Mouse (Mus musculus): Measurements from ENCODE around the gene Tac1. TPM values are rescaled to one million over a fixed set of nuclear protein-coding genes. Genes with fewer than 3 reads are reported as not detected.
"Not testable (repeated sequence)": the region's sequence is repeated elsewhere in the genome, so short reads cannot be mapped to it uniquely, and the experiment has no call there.

The Tac1 gene
- total RNA-seq (2022), result 1 to 10 TPM; 2.0 to 3.1 (median 2.5) TPM

- no peak for DNase-seq (ENCODE audit: low spot score)
Measured at GRCm38 (mm10) chr6:7554829-7555391, at the start of gene Tac1. Gene Tac1 (plus strand): TSS chr6:7554879.

- DNase-seq (ENCODE audit: low spot score), result peak; percentile 9
Measured at GRCm38 (mm10) chr6:7543511-7543910, 11.2 kb upstream of the Tac1 start.

- no peak for DNase-seq (ENCODE audit: low spot score)
Measured at GRCm38 (mm10) chr6:7555688-7556476, 1.2 kb downstream of the Tac1 start.

GRCm38 (mm10) chr6:7558164-7558563 lies 3.5 kb downstream of the Tac1 start:
- DNase-seq (ENCODE audit: low spot score), result no peak

- DNase-seq (ENCODE audit: low spot score), result no peak
Measured at GRCm38 (mm10) chr6:7562524-7562923, 7.8 kb downstream of the Tac1 start.

GRCm38 (mm10) chr6:7564537-7564936 lies 9.9 kb downstream of the Tac1 start:
- no peak for DNase-seq (ENCODE audit: low spot score)

- no peak for DNase-seq (ENCODE audit: low spot score)
Measured at GRCm38 (mm10) chr6:7571144-7571543, 16.5 kb downstream of the Tac1 start.

GRCm38 (mm10) chr6:7578031-7578430 lies 23.4 kb downstream of the Tac1 start:
- DNase-seq (ENCODE audit: low spot score), result peak; percentile 41

- no peak for DNase-seq (ENCODE audit: low spot score)
Measured at GRCm38 (mm10) chr6:7594445-7594844, 39.8 kb downstream of the Tac1 start.

GRCm38 (mm10) chr6:7598416-7598815 lies 43.7 kb downstream of the Tac1 start:
- no peak for DNase-seq (ENCODE audit: low spot score)

GRCm38 (mm10) chr6:7600228-7600627 lies 45.5 kb downstream of the Tac1 start:
- no peak for DNase-seq (ENCODE audit: low spot score)

GRCm38 (mm10) chr6:7601353-7602094 lies 46.8 kb downstream of the Tac1 start:
- DNase-seq (ENCODE audit: low spot score), result no peak

GRCm38 (mm10) chr6:7613676-7614075 lies 59.0 kb downstream of the Tac1 start:
- not testable (repeated sequence) for DNase-seq (ENCODE audit: low spot score)

Other genes starting within 250 kb of the Tac1 start
- 1 to 10 TPM; 2.6 to 5.2 (median 3.2) TPM for gene Asns, start 138.4 kb downstream of the Tac1 start, total RNA-seq (2022)

All from heart, adult 8-10 months (tissue).